Comparison of ENCODE assay signal across 9 mouse cellular contexts in genomic region chr9:60562443-60563371, GRCm38 (mm10). TPM values are rescaled to one million over a fixed set of nuclear protein-coding genes. Genes with fewer than 3 reads are reported as not detected.
DNase-seq lines count a peak whose midpoint lies in the region; ATAC-seq and TF ChIP-seq lines count a peak whose summit lies in the region.
"Had no signal": no experiment of that assay in that cellular context is flagged by ENCODE, and none has a peak within 500 bp of the region (broad histone marks: within the 10 kb centered on the region; RNA-seq: fewer than 3 reads in every experiment).

No protein-coding gene starts in this region.

- H3K9ac ChIP-seq in midbrain, embryonic 11.5 days (ENCODE audit: low read length), result no peak overlapping the region

- ATAC-seq in midbrain, embryonic 11.5 days (ENCODE audit: low FRiP score), result no peak

- no peak for TF ChIP-seq POLR2A in small intestine, adult 2 months (IDR thresholded peaks at IDR 0.05; ENCODE audit: low read depth, low read length)

- H3K4me2 ChIP-seq in midbrain, embryonic 11.5 days, result no peak overlapping the region

- 76% methylated on average over 20 of the region's 20 CpGs for WGBS in midbrain, embryonic 10.5 days
- WGBS in midbrain, embryonic 11.5 days, result 75% methylated on average over 20 of the region's 20 CpGs
- WGBS in embryonic facial prominence, embryonic 10.5 days, result 70% methylated on average over 20 of the region's 20 CpGs
- 25% methylated on average over 20 of the region's 20 CpGs for WGBS in limb, embryonic 10.5 days
- WGBS in small intestine, adult 2 months, result 17% methylated on average over 20 of the region's 20 CpGs

- no peak overlapping the region for H3K27ac ChIP-seq in midbrain, embryonic 10.5 days (replicated peaks)
- no peak overlapping the region for H3K27ac ChIP-seq in midbrain, embryonic 11.5 days (ENCODE audit: low read depth, low read length)
- H3K27ac ChIP-seq in embryonic facial prominence, embryonic 10.5 days (replicated peaks), result no peak overlapping the region
- peak overlapping the region; percentile 68 for H3K27ac ChIP-seq in limb, embryonic 10.5 days
- H3K27ac ChIP-seq in small intestine, adult 2 months (ENCODE audit: insufficient read depth, low read depth, low read length), result no peak overlapping the region

- peaks cover 18% of the 10 kb centered on the region for H3K4me1 ChIP-seq in midbrain, embryonic 10.5 days
- no peaks in the 10 kb centered on the region for H3K4me1 ChIP-seq in midbrain, embryonic 11.5 days (ENCODE audit: control insufficient read depth, insufficient read depth, low read length)
- H3K4me1 ChIP-seq in embryonic facial prominence, embryonic 10.5 days, result peaks cover 19% of the 10 kb centered on the region
- H3K4me1 ChIP-seq in limb, embryonic 10.5 days, result peaks cover 23% of the 10 kb centered on the region
- H3K4me1 ChIP-seq in small intestine, adult 2 months (ENCODE audit: control insufficient read depth, insufficient read depth, insufficient read length, low read length), result no peaks in the 10 kb centered on the region; the same call in 1 of the 2 replicates

- no peaks in the 10 kb centered on the region for H3K27me3 ChIP-seq in midbrain, embryonic 10.5 days (ENCODE audit: low read depth, poor library complexity, severe bottlenecking)
- H3K27me3 ChIP-seq in midbrain, embryonic 11.5 days (ENCODE audit: control insufficient read depth, insufficient read depth, low read length), result no peaks in the 10 kb centered on the region
- no peaks in the 10 kb centered on the region for H3K27me3 ChIP-seq in embryonic facial prominence, embryonic 10.5 days (replicated peaks; ENCODE audit: low read depth, poor library complexity, severe bottlenecking)
- H3K27me3 ChIP-seq in limb, embryonic 10.5 days (ENCODE audit: low read depth, poor library complexity, severe bottlenecking), result no peaks in the 10 kb centered on the region
- no peaks in the 10 kb centered on the region for H3K27me3 ChIP-seq in small intestine, adult 2 months (ENCODE audit: control insufficient read depth, insufficient read depth, low read length)

- H3K9me3 ChIP-seq in midbrain, embryonic 10.5 days (replicated peaks), result no peaks in the 10 kb centered on the region
- no peaks in the 10 kb centered on the region for H3K9me3 ChIP-seq in midbrain, embryonic 11.5 days (ENCODE audit: control insufficient read depth, low read length)
- no peaks in the 10 kb centered on the region for H3K9me3 ChIP-seq in embryonic facial prominence, embryonic 10.5 days
- H3K9me3 ChIP-seq in limb, embryonic 10.5 days (replicated peaks), result no peaks in the 10 kb centered on the region

- peak; percentile 34; the same call in 1 of the 2 replicates for TF ChIP-seq CTCF in small intestine, adult 2 months (IDR thresholded peaks at IDR 0.05; ENCODE audit: extremely low read depth, insufficient read length, insufficient replicate concordance, low read depth, low read length)

- no peak overlapping the region for H3K4me3 ChIP-seq in midbrain, embryonic 10.5 days
- H3K4me3 ChIP-seq in midbrain, embryonic 11.5 days (ENCODE audit: low read depth, low read length), result no peak overlapping the region
- H3K4me3 ChIP-seq in embryonic facial prominence, embryonic 10.5 days, result no peak overlapping the region
- peak overlapping the region; percentile 43 for H3K4me3 ChIP-seq in limb, embryonic 10.5 days
- peak overlapping the region; percentile 27; the same call in 1 of the 2 replicates for H3K4me3 ChIP-seq in small intestine, adult 2 months (ENCODE audit: low read depth, low read length)
- H3K4me3 ChIP-seq: erythroblast, embryonic 14.5 days had no signal

- peak; percentile 20 for DNase-seq in midbrain, embryonic 10.5 days (ENCODE audit: low spot score)
- DNase-seq in midbrain, embryonic 11.5 days (ENCODE audit: low spot score, missing footprints), result no peak
- DNase-seq in embryonic facial prominence, embryonic 10.5 days (ENCODE audit: low spot score), result peak; percentile 59
- DNase-seq in limb, embryonic 10.5 days (ENCODE audit: low spot score), result peak; percentile 69
- no peak for DNase-seq in left cerebral cortex, adult 8-10 months (ENCODE audit: low spot score in 2 of 2)
- DNase-seq in urinary bladder, postnatal 10 days (ENCODE audit: low spot score), result no peak
- DNase-seq in ovary, postnatal 14 days (ENCODE audit: low spot score), result no peak

- no peaks in the 10 kb centered on the region for H3K36me3 ChIP-seq in midbrain, embryonic 10.5 days
- no peaks in the 10 kb centered on the region for H3K36me3 ChIP-seq in midbrain, embryonic 11.5 days (ENCODE audit: control insufficient read depth, insufficient read depth, low read length)
- no peaks in the 10 kb centered on the region for H3K36me3 ChIP-seq in embryonic facial prominence, embryonic 10.5 days (replicated peaks)
- H3K36me3 ChIP-seq in limb, embryonic 10.5 days, result no peaks in the 10 kb centered on the region
- H3K36me3 ChIP-seq in small intestine, adult 2 months (ENCODE audit: control insufficient read depth, insufficient read depth, low read length), result no peaks in the 10 kb centered on the region

RNA-seq across cellular contexts. Expression of gene Thsd4, which starts 40.9 kb away (rescaled TPM):
- polyA plus RNA-seq in midbrain, embryonic 10.5 days (2016; fragmentation: Nextera tagmentation; extraction: Ambion mirVana), result 4.1 and 9.6 TPM in 2 replicates
- polyA plus RNA-seq in midbrain, embryonic 11.5 days (2014; fragmentation: Nextera tagmentation; extraction: Ambion mirVana), result 6.3 and 6.4 TPM in 2 replicates
- 4.2 and 5.7 TPM in 2 replicates for polyA plus RNA-seq in embryonic facial prominence, embryonic 10.5 days (2016; fragmentation: Nextera tagmentation; extraction: Ambion mirVana)
- polyA plus RNA-seq in limb, embryonic 10.5 days (2016; fragmentation: Nextera tagmentation; extraction: Ambion mirVana), result 7.5 and 11.8 TPM in 2 replicates
- 8.1 and 9.0 TPM in 2 replicates for polyA plus RNA-seq in small intestine, adult 2 months (2012; rRNA removed)
- 1 to 10 TPM; 5.3 to 6.3 (median 5.9) TPM for total RNA-seq in left cerebral cortex, adult 8-10 months (2022)

Comparison
In these comparisons a context has a peak if more than half of its experiments do, and no peak if none do; other contexts are left out.
1. DNase-seq: peak in midbrain, embryonic 10.5 days (single experiment), embryonic facial prominence, embryonic 10.5 days (single experiment) and limb, embryonic 10.5 days (single experiment); none in midbrain, embryonic 11.5 days (single experiment), left cerebral cortex, adult 8-10 months (0 of 2), urinary bladder, postnatal 10 days (single experiment) and ovary, postnatal 14 days (single experiment).
2. H3K4me3 ChIP-seq: peak in limb, embryonic 10.5 days (single experiment) and small intestine, adult 2 months (single experiment); none in midbrain, embryonic 10.5 days (single experiment), midbrain, embryonic 11.5 days (single experiment) and embryonic facial prominence, embryonic 10.5 days (single experiment).